Mouse (Mus musculus) neural tube, embryonic 13.5 days (tissue): ENCODE data around the gene Nbeal2. TPM values are rescaled to one million over a fixed set of nuclear protein-coding genes. Genes with fewer than 3 reads are reported as not detected.

ENCODE experiments used
- ATAC-seq: fragments of 200-750 bp; cut with Nextera tagmentation; 2 replicates; pipeline ENCODE4 v1.8.0; 2017; ENCODE audit warnings: low read depth, mild to moderate bottlenecking, moderate TSS enrichment, moderate library complexity
- H3K27ac ChIP-seq: fragments of 300-500 bp; sonication (generic); replicated peaks from 2 replicates; pipeline ENCODE4 v1.5.1; 2015; ENCODE audit warnings: moderate library complexity, mild to moderate bottlenecking, inconsistent platforms
- H3K27me3 ChIP-seq: fragments of 300-500 bp; sonication (generic); 2 replicates; pipeline ENCODE4 v1.6.1; 2015; ENCODE audit warnings: mild to moderate bottlenecking, inconsistent platforms
- H3K36me3 ChIP-seq: fragments of 300-500 bp; sonication (generic); 2 replicates; pipeline ENCODE4 v1.6.1; 2015; ENCODE audit warnings: mild to moderate bottlenecking, inconsistent platforms
- H3K4me1 ChIP-seq: fragments of 300-500 bp; sonication (generic); replicated peaks from 2 replicates; pipeline ENCODE4 v1.6.1; 2015; ENCODE audit warnings: inconsistent platforms
- H3K4me2 ChIP-seq: fragments of 300-500 bp; sonication (generic); 2 replicates; pipeline ENCODE4 v1.6.1; 2015; ENCODE audit warnings: inconsistent platforms, mild to moderate bottlenecking, moderate library complexity
- H3K4me3 ChIP-seq: fragments of 300-500 bp; sonication (generic); 2 replicates; pipeline ENCODE4 v1.5.1; 2015; ENCODE audit warnings: mild to moderate bottlenecking, inconsistent platforms
- H3K9ac ChIP-seq: fragments of 300-500 bp; sonication (generic); 2 replicates; pipeline ENCODE4 v1.6.1; 2015; ENCODE audit warnings: moderate library complexity, mild to moderate bottlenecking, inconsistent platforms
- H3K9me3 ChIP-seq: fragments of 300-500 bp; sonication (generic); 2 replicates; pipeline ENCODE4 v1.6.1; 2016; ENCODE audit warnings: inconsistent platforms
- WGBS: fragments of 180-500 bp; shearing (Covaris S2); methylation state at CpG from one replicate; pipeline ENCODE4 v1.1.7; 2015; 5-methylcytosine and 5-hydroxymethylcytosine counted together
- microRNA-seq: library from miRNA; unstranded; fragments of <30 nt; microRNA quantifications from one replicate; pipeline ENCODE4, GENCODE M21; 2016
- polyA plus RNA-seq: library from polyadenylated mRNA; unstranded; fragments of >200 nt; fragmentation: Nextera tagmentation; extraction: Ambion mirVana; gene quantifications from 2 replicates; pipeline ENCODE4 v1.2.1, GENCODE M21; 2015

Gene Nbeal2
- polyA plus RNA-seq, 1 experiment from 2014 or later: 2.2 TPM

DNA sequence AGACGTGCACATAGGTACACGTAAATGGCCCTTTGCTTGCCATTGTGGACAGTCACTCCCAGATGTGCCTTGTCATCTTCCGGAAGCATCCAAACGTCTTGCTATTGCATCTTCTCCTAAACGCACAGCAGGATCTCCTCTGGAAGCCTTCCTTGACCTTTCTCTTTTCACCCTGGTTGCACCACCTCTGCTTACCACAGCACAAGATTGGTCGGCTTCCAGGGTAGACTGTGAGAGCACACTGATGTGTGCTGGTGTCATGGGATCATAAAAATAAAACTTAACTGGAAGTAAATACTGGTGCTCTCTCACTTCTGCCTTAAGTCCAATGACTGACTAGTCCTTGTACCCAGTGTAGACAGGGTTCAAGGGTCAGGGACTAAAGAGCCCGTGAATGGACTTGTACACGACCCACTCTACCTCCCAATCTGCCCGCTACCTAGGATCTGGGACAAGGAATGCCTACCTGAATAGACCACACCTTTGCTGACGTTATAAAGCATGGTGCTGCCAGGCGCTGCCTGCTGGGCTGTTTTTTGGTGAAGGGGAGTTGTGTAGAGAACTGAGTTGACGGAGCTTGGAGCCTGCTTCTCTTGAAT lies 31.2 kb downstream of the Nbeal2 start:
- Histone ChIP-seq H3K36me3 (peaks cover 54% of the 10 kb centered on the region), H3K9me3 (no peaks in the 10 kb centered on the region), H3K4me1 (peaks cover 27% of the 10 kb centered on the region), H3K4me2 (no peak overlapping the region), H3K9ac (no peak overlapping the region), H3K4me3 (no peak overlapping the region), H3K27me3 (no peaks in the 10 kb centered on the region), H3K27ac (no peak overlapping the region)
- ATAC-seq: no peak
- 87% methylated on average over 12 of the region's 12 CpGs for WGBS

- H3K9me3 ChIP-seq: no peaks in the 10 kb centered on the region
- H3K36me3 ChIP-seq: peaks cover 63% of the 10 kb centered on the region
- no peak for ATAC-seq
- H3K27ac ChIP-seq: no peak overlapping the region
- peaks cover 24% of the 10 kb centered on the region for H3K4me1 ChIP-seq
- no peak overlapping the region for H3K4me3 ChIP-seq
- H3K27me3 ChIP-seq: no peaks in the 10 kb centered on the region
- 92% methylated on average over 7 of the region's 7 CpGs for WGBS
- H3K9ac ChIP-seq: no peak overlapping the region
- H3K4me2 ChIP-seq: no peak overlapping the region
Observed at GRCm38 (mm10) chr9:110620685-110621084, 33.3 kb downstream of the Nbeal2 start.

DNA sequence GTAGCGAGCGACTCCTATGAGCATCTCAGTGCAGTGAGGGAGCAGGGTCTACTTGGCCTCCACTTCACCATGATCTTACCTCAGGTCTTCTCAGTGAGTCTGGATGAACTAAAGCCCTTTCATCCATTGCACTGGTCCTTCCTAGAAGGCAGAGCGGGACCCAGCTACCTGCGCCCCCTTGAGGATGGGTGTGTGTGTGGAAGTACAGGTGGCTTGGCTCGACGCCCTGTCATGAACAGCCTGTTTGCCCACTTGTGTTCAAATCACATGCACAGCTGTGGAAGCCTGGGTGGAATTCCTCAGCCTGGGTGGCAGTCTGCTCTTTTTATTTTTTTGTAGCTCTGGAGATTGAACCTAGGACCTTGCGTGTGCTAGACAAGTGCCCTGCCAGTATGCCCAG lies 33.8 kb downstream of the Nbeal2 start:
- H3K9ac ChIP-seq: no peak overlapping the region
- no peak overlapping the region for H3K27ac ChIP-seq
- WGBS: 89% methylated on average over 7 of the region's 7 CpGs
- no peak overlapping the region for H3K4me3 ChIP-seq
- no peaks in the 10 kb centered on the region for H3K9me3 ChIP-seq
- H3K27me3 ChIP-seq: no peaks in the 10 kb centered on the region
- H3K36me3 ChIP-seq: peaks cover 68% of the 10 kb centered on the region
- no peak overlapping the region for H3K4me2 ChIP-seq
- ATAC-seq: no peak
- H3K4me1 ChIP-seq: peaks cover 19% of the 10 kb centered on the region

DNA sequence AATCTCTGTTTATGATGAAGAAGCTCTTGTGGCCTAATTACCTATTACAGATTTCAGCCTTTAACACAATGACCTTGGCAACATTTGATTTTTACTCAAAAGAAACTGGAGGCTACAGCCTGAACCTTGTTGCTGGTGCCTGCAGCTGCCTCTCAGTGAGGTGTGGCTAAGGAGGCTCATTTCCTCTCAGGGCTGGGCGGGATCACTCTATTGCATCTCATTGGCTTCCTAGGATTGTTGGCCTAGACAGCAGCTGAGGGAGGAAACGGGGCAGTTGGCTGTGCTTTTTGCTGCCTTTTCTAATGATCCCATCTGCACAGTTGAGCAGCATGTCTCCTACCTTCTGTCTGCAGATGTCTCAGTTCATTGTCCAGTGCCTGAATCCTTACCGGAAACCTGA lies 36.9 kb downstream of the Nbeal2 start:
- Histone ChIP-seq H3K27me3 (no peaks in the 10 kb centered on the region), H3K4me1 (no peaks in the 10 kb centered on the region), H3K9me3 (no peaks in the 10 kb centered on the region), H3K27ac (no peak overlapping the region), H3K4me3 (no peak overlapping the region), H3K36me3 (peaks cover 80% of the 10 kb centered on the region), H3K4me2 (no peak overlapping the region), H3K9ac (no peak overlapping the region)
- ATAC-seq: no peak
- WGBS: 76% methylated on average over 3 of the region's 3 CpGs

- H3K4me2 ChIP-seq: no peak overlapping the region
- ATAC-seq: no peak
- H3K36me3 ChIP-seq: peaks cover 58% of the 10 kb centered on the region
- H3K27ac ChIP-seq: no peak overlapping the region
- 86% methylated on average over 3 of the region's 3 CpGs for WGBS
- H3K9me3 ChIP-seq: no peaks in the 10 kb centered on the region
- H3K27me3 ChIP-seq: no peaks in the 10 kb centered on the region
- H3K4me3 ChIP-seq: no peak overlapping the region
- H3K4me1 ChIP-seq: no peaks in the 10 kb centered on the region
- H3K9ac ChIP-seq: no peak overlapping the region
Observed at GRCm38 (mm10) chr9:110611471-110611870, 42.5 kb downstream of the Nbeal2 start.

GRCm38 (mm10) chr9:110583521-110583920 lies 70.4 kb downstream of the Nbeal2 start:
- Histone ChIP-seq H3K4me2 (no peak overlapping the region), H3K9me3 (no peaks in the 10 kb centered on the region), H3K27ac (no peak overlapping the region), H3K4me3 (no peak overlapping the region), H3K4me1 (no peaks in the 10 kb centered on the region), H3K9ac (no peak overlapping the region), H3K27me3 (no peaks in the 10 kb centered on the region), H3K36me3 (peaks cover 16% of the 10 kb centered on the region)
- 93% methylated on average over 1 of the region's 1 CpGs for WGBS
- no peak for ATAC-seq

DNA sequence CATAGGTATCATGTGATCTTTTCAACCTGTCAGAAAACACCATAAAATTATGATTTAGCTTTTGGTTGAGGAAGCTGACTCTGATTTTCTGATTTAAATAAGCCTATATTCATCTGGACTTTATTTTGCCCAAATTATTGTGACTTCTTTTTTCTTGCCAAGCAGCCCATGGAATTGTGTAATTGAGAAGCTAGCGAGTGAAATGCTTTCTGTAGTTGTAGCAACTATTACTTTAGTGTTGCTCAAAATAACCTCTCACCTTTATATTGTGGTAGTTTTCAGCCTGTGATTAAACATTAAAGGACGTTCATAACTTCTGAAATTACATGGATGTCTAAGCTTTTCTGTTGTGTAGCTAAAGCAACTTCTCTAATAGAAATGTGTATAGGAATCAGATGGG lies 71.8 kb downstream of the Nbeal2 start:
- no peak overlapping the region for H3K9ac ChIP-seq
- 87% methylated on average over 2 of the region's 2 CpGs for whole genome bisulfite sequencing
- ATAC-seq: no peak
- H3K27ac ChIP-seq: no peak overlapping the region
- no peak overlapping the region for H3K4me2 ChIP-seq
- no peak overlapping the region for H3K4me3 ChIP-seq
- H3K36me3 ChIP-seq: peaks cover 15% of the 10 kb centered on the region
- no peaks in the 10 kb centered on the region for H3K4me1 ChIP-seq
- H3K27me3 ChIP-seq: no peaks in the 10 kb centered on the region
- H3K9me3 ChIP-seq: no peaks in the 10 kb centered on the region

Small RNA genes lying within 50 kb of the gene (microRNA-seq; reads per million reads assigned to microRNA genes)
- not detected for gene Mir8107

Other genes starting within 250 kb of the Nbeal2 start
- 21.5 and 27.8 TPM in 2 replicates for gene Ptpn23, start 245.9 kb downstream of the Nbeal2 start, polyA plus RNA-seq
- 2.8 and 3.1 TPM in 2 replicates for gene Ngp, start 234.4 kb downstream of the Nbeal2 start, polyA plus RNA-seq
- gene Klhl18, start 177.5 kb downstream of the Nbeal2 start, polyA plus RNA-seq: 16.6 and 18.6 TPM in 2 replicates
- 2.3 and 2.5 TPM in 2 replicates for gene Kif9, start 177.2 kb downstream of the Nbeal2 start, polyA plus RNA-seq
- gene Setd2, start 121.6 kb downstream of the Nbeal2 start, polyA plus RNA-seq: 35.7 and 36.3 TPM in 2 replicates
- 38.0 and 39.3 TPM in 2 replicates for gene Nradd, start 29.7 kb downstream of the Nbeal2 start, polyA plus RNA-seq
- 105 and 118 TPM in 2 replicates for gene Ccdc12, start 2.3 kb upstream of the Nbeal2 start, polyA plus RNA-seq
- gene Myl3, start 87.7 kb upstream of the Nbeal2 start, polyA plus RNA-seq: 1.2 and 3.8 TPM in 2 replicates
- gene Pth1r, start 93.0 kb upstream of the Nbeal2 start, polyA plus RNA-seq: 17.6 and 20.2 TPM in 2 replicates
- gene Prss42, start 144.0 kb upstream of the Nbeal2 start, polyA plus RNA-seq: not detected in 2 replicates
- gene Prss44, start 159.8 kb upstream of the Nbeal2 start, polyA plus RNA-seq: not detected in 2 replicates
- not detected in 2 replicates for gene Prss43, start 172.5 kb upstream of the Nbeal2 start, polyA plus RNA-seq
- not detected in 2 replicates for gene Prss45, start 180.4 kb upstream of the Nbeal2 start, polyA plus RNA-seq
- gene Prss46, start 190.3 kb upstream of the Nbeal2 start, polyA plus RNA-seq: not detected in 2 replicates
- gene Prss50, start 203.8 kb upstream of the Nbeal2 start, polyA plus RNA-seq: 0.22 TPM in 1 of 2 replicates, not detected in the other
- 1.2 TPM in 2 replicates for gene Als2cl, start 225.7 kb upstream of the Nbeal2 start, polyA plus RNA-seq
- gene Tmie, start 226.0 kb upstream of the Nbeal2 start, polyA plus RNA-seq: 1.7 and 1.8 TPM in 2 replicates